Mouse (Mus musculus): ENCODE measurements around the gene Sec24a.

- TF ChIP-seq EP300 (optimal IDR thresholded peaks at IDR 0.05) (no peak), CTCF (IDR thresholded peaks at IDR 0.05; ENCODE audit: low read depth) (no peak)
Observed at GRCm38 (mm10) chr11:51757023-51757422, 6.4 kb downstream of the Sec24a start.

Measured in stomach, postnatal 0 days (tissue).